Mouse (Mus musculus) small intestine, adult 2 months (tissue): Measurements from ENCODE around the gene Snd1.

Source experiments
- CTCF ChIP-seq: fragments of 200-500 bp; IDR thresholded peaks from 2 replicates; pipeline ENCODE4 v1.5.1; 2012; ENCODE audit warnings: low read depth, mild to moderate bottlenecking, control low read depth, inconsistent platforms, low read length, moderate library complexity, mixed read lengths; ENCODE audit not compliant: insufficient replicate concordance, insufficient read length; ENCODE audit errors: extremely low read depth
- POLR2A ChIP-seq: fragments of 200-500 bp; IDR thresholded peaks from 2 replicates; pipeline ENCODE4 v1.6.1; 2012; ENCODE audit warnings: low read depth, mild to moderate bottlenecking, control low read depth, inconsistent platforms, low read length, moderate library complexity

DNA sequence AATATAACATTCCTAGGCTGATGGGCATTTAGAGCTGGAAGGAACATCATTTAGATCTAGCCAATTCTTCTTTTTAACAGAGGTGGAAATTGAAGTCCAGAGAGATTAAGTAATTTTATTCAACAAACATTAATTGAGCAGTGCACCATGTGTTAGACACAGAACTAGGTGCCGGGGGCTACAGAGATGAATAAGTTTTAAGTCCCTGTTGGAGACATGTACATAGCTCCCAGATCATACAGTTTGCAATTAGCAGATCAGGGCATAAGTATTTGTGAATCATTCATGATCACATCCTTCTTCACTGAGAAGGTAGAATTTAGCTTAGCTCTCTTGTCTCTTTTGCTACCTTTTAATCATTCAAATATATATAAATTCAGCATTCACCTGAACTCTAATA lies 135.2 kb downstream of the Snd1 start:
- no peak for TF ChIP-seq POLR2A
- no peak for TF ChIP-seq CTCF
